Mouse (Mus musculus): ENCODE measurements around the gene Stmn1.

DNA sequence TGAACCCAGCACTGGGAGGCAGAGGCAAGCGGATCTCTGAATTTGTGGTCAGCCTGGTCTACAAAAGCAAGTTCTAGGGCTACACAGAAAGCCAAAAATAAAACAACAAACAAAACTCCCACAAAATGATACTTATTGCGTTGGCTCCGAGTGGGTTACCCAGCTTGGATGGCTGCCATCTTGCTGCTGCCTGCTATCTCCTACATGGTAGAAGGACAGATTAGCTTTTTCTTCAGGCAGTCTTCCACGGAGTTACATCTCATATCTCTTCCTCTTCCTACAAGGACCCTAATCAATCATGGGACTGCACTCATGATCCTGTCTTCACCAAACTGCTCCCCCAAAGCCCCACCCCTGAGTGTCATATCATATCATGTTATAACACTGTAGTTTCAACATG, 28.2 kb upstream of the Stmn1 start:
- TF ChIP-seq POLR2A (IDR thresholded peaks at IDR 0.05; ENCODE audit: low read depth, low read length) (no peak), CTCF (IDR thresholded peaks at IDR 0.05; ENCODE audit: borderline replicate concordance, insufficient read depth, low read length) (no peak)
